8 mouse cellular contexts compared by ENCODE assay signal in the genomic region with DNA sequence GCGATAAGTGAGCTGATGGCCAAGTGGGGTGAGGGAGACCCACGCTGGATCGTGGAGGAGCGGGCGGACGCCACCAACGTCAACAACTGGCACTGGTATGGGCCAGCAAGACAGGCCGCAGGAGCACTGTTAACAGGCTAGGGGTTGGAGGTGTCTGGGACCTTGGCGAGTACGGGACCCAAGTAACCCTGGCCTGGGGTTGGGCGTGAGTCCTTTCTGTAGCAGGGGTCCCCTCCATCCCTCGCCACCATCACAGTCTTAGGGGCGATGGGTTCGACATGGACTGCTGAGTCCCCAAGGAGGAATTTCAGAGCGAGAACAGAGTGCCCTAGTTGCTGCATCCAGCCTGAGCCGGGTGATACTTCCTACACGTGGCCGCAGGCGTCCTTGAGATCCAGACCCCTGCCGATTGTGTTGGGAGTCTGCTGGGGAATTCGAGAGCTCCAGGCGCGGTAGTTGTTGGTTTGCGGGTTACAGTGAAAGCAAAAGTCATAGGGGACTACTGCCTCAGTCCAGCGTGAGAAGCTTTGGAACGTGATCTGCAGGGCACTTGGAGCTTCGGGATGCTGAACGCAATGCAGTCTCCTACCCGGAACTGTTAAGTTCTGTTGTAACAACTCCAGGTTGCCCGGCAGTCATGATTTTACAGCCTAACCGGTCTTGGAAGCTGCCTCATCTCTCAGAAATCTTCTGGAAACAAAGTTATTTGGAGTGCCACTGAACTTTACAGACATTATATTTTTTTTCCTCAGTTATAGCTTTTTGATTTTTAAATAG. TPM values are rescaled to one million over a fixed set of nuclear protein-coding genes. Genes with fewer than 3 reads are reported as not detected.
DNase-seq lines count a peak whose midpoint lies in the region; ATAC-seq and TF ChIP-seq lines count a peak whose summit lies in the region.

No protein-coding gene starts in this region.

- H3K9me3 ChIP-seq in embryonic facial prominence, embryonic 12.5 days = no peaks in the 10 kb centered on the region
- no peaks in the 10 kb centered on the region for H3K9me3 ChIP-seq in intestine, embryonic 16.5 days (ENCODE audit: control insufficient read depth, low read length)
- no peaks in the 10 kb centered on the region for H3K9me3 ChIP-seq in midbrain, embryonic 11.5 days (ENCODE audit: control insufficient read depth, low read length)

- under 1% methylated on average over 31 of the region's 31 CpGs for WGBS in heart, adult 2 months
- WGBS in embryonic facial prominence, embryonic 12.5 days = under 1% methylated on average over 31 of the region's 31 CpGs
- WGBS in intestine, embryonic 16.5 days = under 1% methylated on average over 31 of the region's 31 CpGs
- under 1% methylated on average over 31 of the region's 31 CpGs for WGBS in midbrain, embryonic 11.5 days

- no peak for TF ChIP-seq POLR2A in heart, adult 2 months (IDR thresholded peaks at IDR 0.05; ENCODE audit: insufficient read depth, low read depth, low read length)

- intact Hi-C loops in heart, adult 2 months (cut with DNase I) = loop anchor here (1.0 to 5.0 kb wide), 2 partner anchors 120 to 145 kb away; partner anchors contain the start of genes Gstz1 and Pomt2

- no peak for TF ChIP-seq EP300 in heart, adult 2 months (IDR thresholded peaks at IDR 0.05; ENCODE audit: insufficient read depth, low read depth, low read length)

- H3K4me3 ChIP-seq in heart, adult 2 months = peak overlapping the region; percentile 74
- H3K4me3 ChIP-seq in embryonic facial prominence, embryonic 12.5 days = peak overlapping the region; percentile 75
- peak overlapping the region; percentile 88 for H3K4me3 ChIP-seq in intestine, embryonic 16.5 days (ENCODE audit: low read length)
- peak overlapping the region; percentile 80 for H3K4me3 ChIP-seq in midbrain, embryonic 11.5 days (ENCODE audit: low read depth, low read length)

- H3K9ac ChIP-seq in heart, adult 2 months (ENCODE audit: low read depth, low read length) = peak overlapping the region; percentile 92
- peak overlapping the region; percentile 90 for H3K9ac ChIP-seq in embryonic facial prominence, embryonic 12.5 days
- peak overlapping the region; percentile 92 for H3K9ac ChIP-seq in intestine, embryonic 16.5 days (ENCODE audit: low read depth, low read length)
- peak overlapping the region; percentile 92 for H3K9ac ChIP-seq in midbrain, embryonic 11.5 days (ENCODE audit: low read length)

- no peaks in the 10 kb centered on the region; the same call in 1 of the 2 replicates for H3K79me2 ChIP-seq in heart, adult 2 months (replicated peaks; ENCODE audit: control insufficient read depth, insufficient read depth, low read length)

- ATAC-seq in embryonic facial prominence, embryonic 12.5 days (ENCODE audit: insufficient number of reproducible peaks, insufficient read depth, low FRiP score, low TSS enrichment) = peak; percentile 68
- peak; percentile 65 for ATAC-seq in intestine, embryonic 16.5 days
- peak; percentile 74 for ATAC-seq in midbrain, embryonic 11.5 days (ENCODE audit: low FRiP score)

- peak overlapping the region; percentile 67 for H3K4me2 ChIP-seq in embryonic facial prominence, embryonic 12.5 days (replicated peaks)
- H3K4me2 ChIP-seq in intestine, embryonic 16.5 days (ENCODE audit: low read depth, low read length) = peak overlapping the region; percentile 73
- H3K4me2 ChIP-seq in midbrain, embryonic 11.5 days = peak overlapping the region; percentile 87

- peaks cover 4% of the 10 kb centered on the region for H3K36me3 ChIP-seq in heart, adult 2 months (ENCODE audit: control insufficient read depth, insufficient read depth, low read length)
- peaks cover 39% of the 10 kb centered on the region for H3K36me3 ChIP-seq in embryonic facial prominence, embryonic 12.5 days
- H3K36me3 ChIP-seq in intestine, embryonic 16.5 days (ENCODE audit: control insufficient read depth, insufficient read depth, low read length) = peaks cover 8% of the 10 kb centered on the region; the same call in 1 of the 2 replicates
- peaks cover 13% of the 10 kb centered on the region for H3K36me3 ChIP-seq in midbrain, embryonic 11.5 days (ENCODE audit: control insufficient read depth, insufficient read depth, low read length)

- H3K27me3 ChIP-seq in heart, adult 2 months (ENCODE audit: control insufficient read depth, insufficient read depth, low read length) = no peaks in the 10 kb centered on the region
- no peaks in the 10 kb centered on the region for H3K27me3 ChIP-seq in embryonic facial prominence, embryonic 12.5 days
- H3K27me3 ChIP-seq in intestine, embryonic 16.5 days (replicated peaks; ENCODE audit: control insufficient read depth, insufficient read depth, low read length) = no peaks in the 10 kb centered on the region
- H3K27me3 ChIP-seq in midbrain, embryonic 11.5 days (ENCODE audit: control insufficient read depth, insufficient read depth, low read length) = no peaks in the 10 kb centered on the region

- DNase-seq in heart, adult 2 months = no peak
- DNase-seq in heart, adult 11 months = no peak
- peak; percentile 35 for DNase-seq in CD4-positive, CD25-positive, alpha-beta regulatory T cell, adult 2 months (ENCODE audit: low read depth, low spot score)
- DNase-seq in midbrain, embryonic 11.5 days (ENCODE audit: low spot score, missing footprints) = no peak
- no peak for DNase-seq in thymus, postnatal 10 days (ENCODE audit: low spot score in 2 of 2)
- DNase-seq in urinary bladder, postnatal 4 days (ENCODE audit: low spot score in 2 of 2) = no peak

- TF ChIP-seq CTCF in heart, adult 2 months (IDR thresholded peaks at IDR 0.05) = no peak

- H3K27ac ChIP-seq in heart, adult 2 months = peak overlapping the region; percentile 93
- peak overlapping the region; percentile 87 for H3K27ac ChIP-seq in embryonic facial prominence, embryonic 12.5 days
- peak overlapping the region; percentile 90 for H3K27ac ChIP-seq in intestine, embryonic 16.5 days (ENCODE audit: low read length)
- H3K27ac ChIP-seq in midbrain, embryonic 11.5 days (ENCODE audit: low read depth, low read length) = peak overlapping the region; percentile 80

- peaks cover 2% of the 10 kb centered on the region for H3K4me1 ChIP-seq in heart, adult 2 months (ENCODE audit: control insufficient read depth, insufficient read depth, low read length)
- peaks cover 13% of the 10 kb centered on the region for H3K4me1 ChIP-seq in embryonic facial prominence, embryonic 12.5 days
- peaks cover 10% of the 10 kb centered on the region for H3K4me1 ChIP-seq in intestine, embryonic 16.5 days (ENCODE audit: control insufficient read depth, insufficient read depth, low read length)
- peaks cover 10% of the 10 kb centered on the region for H3K4me1 ChIP-seq in midbrain, embryonic 11.5 days (ENCODE audit: control insufficient read depth, insufficient read depth, low read length)

RNA-seq across cellular contexts. Expression of gene Ahsa1, which starts 0.7 kb away (rescaled TPM):
- 100 to 1,000 TPM; 138 to 153 TPM for total RNA-seq in heart, adult 2 months (2021)
- 74.5 and 85.8 TPM in 2 replicates for polyA plus RNA-seq in heart, adult 2 months (2012; rRNA removed)
- polyA plus RNA-seq in embryonic facial prominence, embryonic 12.5 days (2016; fragmentation: Nextera tagmentation; extraction: Ambion mirVana) = 218 and 222 TPM in 2 replicates
- 196 and 225 TPM in 2 replicates for polyA plus RNA-seq in intestine, embryonic 16.5 days (2015; fragmentation: Nextera tagmentation; extraction: Ambion mirVana)
- polyA plus RNA-seq in midbrain, embryonic 11.5 days (2014; fragmentation: Nextera tagmentation; extraction: Ambion mirVana) = 215 and 230 TPM in 2 replicates

RNA-seq across cellular contexts. Expression of gene Vipas39, which starts 1.0 kb away (rescaled TPM):
- total RNA-seq in heart, adult 2 months (2021) = 10 to 100 TPM; 23.2 to 25.5 TPM
- 23.3 and 39.7 TPM in 2 replicates for polyA plus RNA-seq in heart, adult 2 months (2012; rRNA removed)
- 55.1 and 57.9 TPM in 2 replicates for polyA plus RNA-seq in embryonic facial prominence, embryonic 12.5 days (2016; fragmentation: Nextera tagmentation; extraction: Ambion mirVana)
- 40.8 and 42.4 TPM in 2 replicates for polyA plus RNA-seq in intestine, embryonic 16.5 days (2015; fragmentation: Nextera tagmentation; extraction: Ambion mirVana)
- 59.6 and 64.5 TPM in 2 replicates for polyA plus RNA-seq in midbrain, embryonic 11.5 days (2014; fragmentation: Nextera tagmentation; extraction: Ambion mirVana)

RNA-seq across cellular contexts. Expression of gene Noxred1, which starts 28.5 kb away (rescaled TPM):
- total RNA-seq in heart, adult 2 months (2021) = under 1 TPM; 0.39 to 0.61 TPM
- polyA plus RNA-seq in heart, adult 2 months (2012; rRNA removed) = 0.47 and 0.67 TPM in 2 replicates
- polyA plus RNA-seq in embryonic facial prominence, embryonic 12.5 days (2016; fragmentation: Nextera tagmentation; extraction: Ambion mirVana) = 0.77 and 0.89 TPM in 2 replicates
- 0.45 and 0.49 TPM in 2 replicates for polyA plus RNA-seq in intestine, embryonic 16.5 days (2015; fragmentation: Nextera tagmentation; extraction: Ambion mirVana)
- polyA plus RNA-seq in midbrain, embryonic 11.5 days (2014; fragmentation: Nextera tagmentation; extraction: Ambion mirVana) = 0.87 and 1.5 TPM in 2 replicates

RNA-seq across cellular contexts. Expression of gene Ism2, which starts 32.5 kb away (rescaled TPM):
- not detected for total RNA-seq in heart, adult 2 months (2021)
- 0.09 and 0.18 TPM in 2 replicates for polyA plus RNA-seq in heart, adult 2 months (2012; rRNA removed)
- 1.0 and 1.4 TPM in 2 replicates for polyA plus RNA-seq in embryonic facial prominence, embryonic 12.5 days (2016; fragmentation: Nextera tagmentation; extraction: Ambion mirVana)
- 0.27 and 0.49 TPM in 2 replicates for polyA plus RNA-seq in intestine, embryonic 16.5 days (2015; fragmentation: Nextera tagmentation; extraction: Ambion mirVana)
- 0.52 and 0.53 TPM in 2 replicates for polyA plus RNA-seq in midbrain, embryonic 11.5 days (2014; fragmentation: Nextera tagmentation; extraction: Ambion mirVana)
